Mouse (Mus musculus) limb, embryonic 11.5 days (tissue): ENCODE data around the gene Hnrnpul1. TPM values are rescaled to one million over a fixed set of nuclear protein-coding genes. Genes with fewer than 3 reads are reported as not detected.
A peak's percentile ranks its signal among the peaks of the same experiment; 100 is the strongest.

Experiments
- ATAC-seq: fragments of 200-750 bp; cut with Nextera tagmentation; 2 replicates; pipeline ENCODE4 v1.8.0; 2017; ENCODE audit warnings: low read depth; ENCODE audit not compliant: insufficient number of reproducible peaks, low FRiP score, low TSS enrichment
- DNase-seq: peaks from one replicate; pipeline ENCODE4 v3.0.0-alpha.2; 2015; ENCODE audit warnings: low spot score
- H3K27ac ChIP-seq: fragments of 300-500 bp; sonication (generic); replicated peaks from 2 replicates; pipeline ENCODE4 v1.5.1; 2014; ENCODE audit warnings: low read depth, mild to moderate bottlenecking, low read length
- H3K27me3 ChIP-seq: fragments of 300-500 bp; sonication (generic); 2 replicates; pipeline ENCODE4 v1.6.1; 2014; ENCODE audit warnings: mild to moderate bottlenecking, low read length, mixed read lengths; ENCODE audit not compliant: control insufficient read depth, insufficient read depth
- H3K36me3 ChIP-seq: fragments of 300-500 bp; sonication (generic); 2 replicates; pipeline ENCODE4 v1.6.1; 2014; ENCODE audit warnings: mild to moderate bottlenecking, low read length, moderate library complexity, mixed read lengths; ENCODE audit not compliant: control insufficient read depth, insufficient read depth
- H3K4me1 ChIP-seq: fragments of 300-500 bp; sonication (generic); 2 replicates; pipeline ENCODE4 v1.6.1; 2014; ENCODE audit warnings: low read length, mixed read lengths; ENCODE audit not compliant: control insufficient read depth, insufficient read depth
- H3K4me2 ChIP-seq: fragments of 300-500 bp; sonication (generic); 2 replicates; pipeline ENCODE4 v1.6.1; 2014; ENCODE audit warnings: low read depth, mild to moderate bottlenecking, moderate library complexity; ENCODE audit not compliant: severe bottlenecking
- H3K4me3 ChIP-seq: fragments of 300-500 bp; sonication (generic); 2 replicates; pipeline ENCODE4 v1.5.1; 2014; ENCODE audit warnings: low read depth, low read length
- H3K9ac ChIP-seq: fragments of 300-500 bp; sonication (generic); 2 replicates; pipeline ENCODE4 v1.6.1; 2014; ENCODE audit warnings: mild to moderate bottlenecking, low read length
- H3K9me3 ChIP-seq: fragments of 300-500 bp; sonication (generic); 2 replicates; pipeline ENCODE4 v1.6.1; 2016; ENCODE audit warnings: low read length; ENCODE audit not compliant: control insufficient read depth
- WGBS: fragments of 180-500 bp; shearing (Covaris S2); extraction: QIAGEN DNeasy Blood & Tissue Kit; methylation state at CpG from one replicate; pipeline ENCODE4 v1.1.7; 2014; 5-methylcytosine and 5-hydroxymethylcytosine counted together
- polyA plus RNA-seq: library from polyadenylated mRNA; unstranded; fragments of >200 nt; fragmentation: Nextera tagmentation; extraction: Ambion mirVana; gene quantifications from 2 replicates; pipeline ENCODE4 v1.2.1, GENCODE M21; 2014

The Hnrnpul1 gene
- polyA plus RNA-seq, 1 experiment from 2014 or later, result 82.9 TPM

GRCm38 (mm10) chr7:25703793-25704494 lies 50.6 kb downstream of the Hnrnpul1 start:
- 33% methylated on average over 10 of the region's 10 CpGs for WGBS
- peaks cover 14% of the 10 kb centered on the region for H3K4me1 ChIP-seq
- H3K27ac ChIP-seq, result no peak overlapping the region
- no peak for ATAC-seq
- no peak overlapping the region for H3K9ac ChIP-seq
- H3K9me3 ChIP-seq, result 0 out of 2 replicates have a peak, but pooled peaks cover 3% of the 10 kb centered on the region
- no peak overlapping the region for H3K4me3 ChIP-seq
- no peak for DNase-seq
- H3K27me3 ChIP-seq, result no peaks in the 10 kb centered on the region
- H3K4me2 ChIP-seq, result no peak overlapping the region
- H3K36me3 ChIP-seq, result no peaks in the 10 kb centered on the region

GRCm38 (mm10) chr7:25702350-25702749 lies 52.2 kb downstream of the Hnrnpul1 start:
- DNase-seq (no peak), ATAC-seq (no peak)
- WGBS, result 98% methylated on average over 2 of the region's 2 CpGs
- Histone ChIP-seq H3K4me3 (no peak overlapping the region), H3K9me3 (0 out of 2 replicates have a peak, but pooled peaks cover 3% of the 10 kb centered on the region), H3K36me3 (no peaks in the 10 kb centered on the region), H3K27ac (no peak overlapping the region), H3K9ac (no peak overlapping the region), H3K4me2 (no peak overlapping the region), H3K27me3 (no peaks in the 10 kb centered on the region), H3K4me1 (peaks cover 3% of the 10 kb centered on the region)

- Histone ChIP-seq H3K4me2 (no peak overlapping the region), H3K9ac (no peak overlapping the region), H3K9me3 (0 out of 2 replicates have a peak, but pooled peaks cover 3% of the 10 kb centered on the region), H3K27ac (no peak overlapping the region), H3K4me1 (peaks cover 3% of the 10 kb centered on the region; the same call in 1 of the 2 replicates), H3K36me3 (no peaks in the 10 kb centered on the region), H3K27me3 (no peaks in the 10 kb centered on the region), H3K4me3 (no peak overlapping the region)
- ATAC-seq (no peak), DNase-seq (no peak)
- 75% methylated on average over 12 of the region's 12 CpGs for WGBS
These were observed 53.8 kb downstream of the Hnrnpul1 start for GRCm38 (mm10) chr7:25700732-25701131.

- Histone ChIP-seq H3K27ac (no peak overlapping the region), H3K9ac (no peak overlapping the region), H3K9me3 (0 out of 2 replicates have a peak, but pooled peaks cover 3% of the 10 kb centered on the region), H3K4me2 (no peak overlapping the region), H3K4me3 (no peak overlapping the region), H3K27me3 (no peaks in the 10 kb centered on the region), H3K4me1 (peaks cover 3% of the 10 kb centered on the region; the same call in 1 of the 2 replicates), H3K36me3 (no peaks in the 10 kb centered on the region)
- DNase-seq (no peak), ATAC-seq (no peak)
- 54% methylated on average over 13 of the region's 13 CpGs for WGBS
These were observed 54.7 kb downstream of the Hnrnpul1 start for GRCm38 (mm10) chr7:25699851-25700250.

- Histone ChIP-seq H3K27ac (no peak overlapping the region), H3K4me1 (0 out of 2 replicates have a peak, but pooled peaks cover 3% of the 10 kb centered on the region), H3K27me3 (peaks cover 13% of the 10 kb centered on the region), H3K9ac (no peak overlapping the region), H3K36me3 (no peaks in the 10 kb centered on the region), H3K4me2 (no peak overlapping the region), H3K9me3 (no peaks in the 10 kb centered on the region), H3K4me3 (no peak overlapping the region)
- WGBS, result 74% methylated on average over 8 of the region's 8 CpGs
- DNase-seq (no peak), ATAC-seq (no peak)
These were observed 60.5 kb downstream of the Hnrnpul1 start for GRCm38 (mm10) chr7:25694104-25694503.

GRCm38 (mm10) chr7:25690051-25690450 lies 64.5 kb downstream of the Hnrnpul1 start:
- Histone ChIP-seq H3K27ac (no peak overlapping the region), H3K27me3 (peaks cover 45% of the 10 kb centered on the region)

GRCm38 (mm10) chr7:25689603-25690021 lies 64.9 kb downstream of the Hnrnpul1 start:
- peaks cover 11% of the 10 kb centered on the region; the same call in 1 of the 2 replicates for H3K4me1 ChIP-seq
- peak overlapping the region; percentile 86 for H3K4me2 ChIP-seq
- no peaks in the 10 kb centered on the region for H3K36me3 ChIP-seq
- ATAC-seq, result no peak
- H3K4me3 ChIP-seq, result peak overlapping the region; percentile 46
- no peaks in the 10 kb centered on the region for H3K9me3 ChIP-seq
- H3K9ac ChIP-seq, result no peak overlapping the region
- DNase-seq, result no peak
- peaks cover 45% of the 10 kb centered on the region for H3K27me3 ChIP-seq
- 11% methylated on average over 12 of the region's 12 CpGs for WGBS
- H3K27ac ChIP-seq, result no peak overlapping the region

More at GRCm38 (mm10) chr7:25690051-25690450, 64.5 kb downstream of the Hnrnpul1 start:
- no peaks in the 10 kb centered on the region for H3K9me3 ChIP-seq
- H3K36me3 ChIP-seq, result no peaks in the 10 kb centered on the region
- H3K4me1 ChIP-seq, result peaks cover 11% of the 10 kb centered on the region; the same call in 1 of the 2 replicates
- H3K4me3 ChIP-seq, result no peak overlapping the region
- H3K9ac ChIP-seq, result no peak overlapping the region
- DNase-seq (no peak), ATAC-seq (no peak)
- 45% methylated on average over 5 of the region's 5 CpGs for WGBS
- H3K4me2 ChIP-seq, result peak overlapping the region; percentile 86; the same call in 1 of the 2 replicates

GRCm38 (mm10) chr7:25688810-25689586 lies 65.6 kb downstream of the Hnrnpul1 start:
- no peak overlapping the region for H3K9ac ChIP-seq
- no peaks in the 10 kb centered on the region for H3K9me3 ChIP-seq
- no peaks in the 10 kb centered on the region for H3K36me3 ChIP-seq
- H3K4me3 ChIP-seq, result peak overlapping the region; percentile 46
- H3K4me2 ChIP-seq, result peak overlapping the region; percentile 86
- DNase-seq (peak; percentile 66), ATAC-seq (peak; percentile 41; the same call in 1 of the 2 replicates)
- no peak overlapping the region for H3K27ac ChIP-seq
- peaks cover 11% of the 10 kb centered on the region; the same call in 1 of the 2 replicates for H3K4me1 ChIP-seq
- peaks cover 45% of the 10 kb centered on the region for H3K27me3 ChIP-seq
- under 1% methylated on average over 45 of the region's 52 CpGs for WGBS
